Mouse (Mus musculus) liver (tissue): ENCODE measurements around the gene Btg3.

Source experiments
- DNase-seq: peaks from one replicate; pipeline ENCODE4 v3.0.0-alpha.2; 2020; ENCODE audit warnings: mixed read lengths

Gene Btg3

DNA sequence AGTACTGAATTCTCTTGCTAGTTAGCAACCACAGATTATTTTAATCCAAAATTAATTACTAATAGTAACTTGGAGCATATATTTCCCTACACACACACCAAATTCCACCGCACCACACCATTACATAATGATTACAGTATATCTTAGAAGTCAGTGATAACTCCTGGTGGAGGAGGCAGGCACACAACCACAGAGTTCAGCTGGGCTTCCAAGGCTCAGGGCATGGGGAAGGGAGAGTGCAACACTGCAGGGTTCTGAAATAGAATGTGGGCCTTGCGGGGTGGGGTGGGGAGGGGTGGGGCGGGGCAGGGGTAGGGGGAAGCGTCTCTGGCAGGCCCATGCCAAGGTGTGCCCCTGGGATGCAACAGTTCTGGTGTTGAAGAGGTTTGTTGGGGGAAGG, 81.4 kb downstream of the Btg3 start:
- DNase-seq, result no peak

GRCm38 (mm10) chr16:78294606-78295275, 82.3 kb downstream of the Btg3 start:
- peak; percentile 36 for DNase-seq

DNA sequence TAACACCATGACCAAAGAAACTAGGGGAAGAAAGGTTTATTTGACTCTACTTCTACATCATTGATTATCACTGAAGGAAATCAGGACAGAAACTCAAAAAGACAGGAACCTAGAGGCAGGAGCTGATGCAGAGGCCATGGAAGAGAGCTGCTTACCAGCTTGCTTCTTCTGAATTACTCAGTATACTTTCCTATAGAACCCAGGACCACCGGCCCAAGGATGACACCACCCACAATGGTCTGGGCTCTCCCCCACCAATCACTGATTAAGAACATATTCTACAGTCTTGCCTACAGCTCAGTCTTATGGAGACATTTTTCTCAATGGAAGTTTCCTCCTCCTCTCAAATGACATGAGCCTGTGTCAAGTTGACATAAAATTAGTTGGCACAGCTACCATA, 82.9 kb downstream of the Btg3 start:
- DNase-seq, result no peak

DNA sequence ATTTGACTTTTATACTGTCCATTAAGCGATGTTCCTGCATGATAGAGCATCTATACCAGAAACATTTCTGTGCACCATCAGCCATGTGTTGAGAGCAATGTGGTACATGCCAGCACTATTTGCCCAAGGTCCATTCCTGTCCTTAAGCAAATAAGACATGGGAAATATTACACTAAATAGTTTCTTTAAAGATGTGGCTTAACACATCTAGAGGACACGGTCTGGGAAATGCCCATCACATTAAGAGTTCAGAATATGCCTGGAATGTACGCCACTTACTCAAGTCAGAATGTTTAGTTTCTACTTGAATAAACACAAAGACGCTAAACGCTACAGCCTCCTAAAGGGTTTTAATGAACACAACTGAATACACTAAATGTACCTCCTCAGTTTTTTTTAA, 93.8 kb downstream of the Btg3 start:
- DNase-seq, result no peak
